Mouse (Mus musculus) forebrain, embryonic 10.5 days (tissue): ENCODE measurements around the gene Cox19. TPM values are rescaled to one million over a fixed set of nuclear protein-coding genes. Genes with fewer than 3 reads are reported as not detected.

Experiments
- DNase-seq: peaks from one replicate; pipeline ENCODE4 v3.0.0-alpha.2; 2017; ENCODE audit warnings: low spot score; ENCODE audit errors: extremely low spot score
- H3K27ac ChIP-seq: fragments of 300-500 bp; sonication (generic); 2 replicates; pipeline ENCODE4 v1.5.1; 2016; ENCODE audit warnings: mild to moderate bottlenecking
- H3K27me3 ChIP-seq: fragments of 300-500 bp; sonication (generic); 2 replicates; pipeline ENCODE4 v1.6.1; 2016; ENCODE audit warnings: mild to moderate bottlenecking; ENCODE audit not compliant: poor library complexity, severe bottlenecking
- H3K36me3 ChIP-seq: fragments of 300-500 bp; sonication (generic); replicated peaks from 2 replicates; pipeline ENCODE4 v1.6.1; 2016; ENCODE audit warnings: mild to moderate bottlenecking, moderate library complexity
- H3K4me1 ChIP-seq: fragments of 300-500 bp; sonication (generic); 2 replicates; pipeline ENCODE4 v1.6.1; 2016
- H3K4me3 ChIP-seq: fragments of 300-500 bp; sonication (generic); 2 replicates; pipeline ENCODE4 v1.5.1; 2016; ENCODE audit warnings: mild to moderate bottlenecking, moderate library complexity
- H3K9me3 ChIP-seq: fragments of 300-500 bp; sonication (generic); 2 replicates; pipeline ENCODE4 v1.6.1; 2016; ENCODE audit warnings: mild to moderate bottlenecking, moderate library complexity
- WGBS: fragments of 180-500 bp; shearing (Covaris S2); methylation state at CpG from one replicate; pipeline ENCODE4 v1.1.7; 2016; 5-methylcytosine and 5-hydroxymethylcytosine counted together
- polyA plus RNA-seq: library from polyadenylated mRNA; unstranded; fragments of >200 nt; fragmentation: Nextera tagmentation; extraction: Ambion mirVana; gene quantifications from 2 replicates; pipeline ENCODE4 v1.2.1, GENCODE M21; 2016

The Cox19 gene
- polyA plus RNA-seq, 1 experiment from 2014 or later, result 120 TPM

GRCm38 (mm10) chr5:139379771-139380384, 28.7 kb upstream of the Cox19 start:
- Histone ChIP-seq H3K36me3 (no peaks in the 10 kb centered on the region; the same call in 1 of the 2 replicates), H3K4me1 (peaks cover 56% of the 10 kb centered on the region), H3K27me3 (peaks cover 6% of the 10 kb centered on the region; the same call in 1 of the 2 replicates), H3K4me3 (peak overlapping the region; percentile 82), H3K9me3 (no peaks in the 10 kb centered on the region), H3K27ac (peak overlapping the region; percentile 87)
- 27% methylated on average over 8 of the region's 8 CpGs for WGBS
- DNase-seq, result no peak

- no peak for DNase-seq
- Histone ChIP-seq H3K4me3 (0 out of 2 replicates have a peak overlapping the region, but pooled peaks have one; percentile 2), H3K27ac (peak overlapping the region; percentile 87), H3K27me3 (peaks cover 6% of the 10 kb centered on the region; the same call in 1 of the 2 replicates), H3K4me1 (peaks cover 54% of the 10 kb centered on the region), H3K36me3 (no peaks in the 10 kb centered on the region; the same call in 1 of the 2 replicates), H3K9me3 (no peaks in the 10 kb centered on the region)
- 75% methylated on average over 21 of the region's 21 CpGs for WGBS
These were observed 27.9 kb upstream of the Cox19 start for GRCm38 (mm10) chr5:139378986-139379629.

- H3K36me3 ChIP-seq, result no peaks in the 10 kb centered on the region
- H3K4me1 ChIP-seq, result peaks cover 55% of the 10 kb centered on the region
- DNase-seq, result no peak
- H3K27ac ChIP-seq, result peak overlapping the region; percentile 71; the same call in 1 of the 2 replicates
- no peak overlapping the region for H3K4me3 ChIP-seq
- 90% methylated on average over 7 of the region's 7 CpGs for WGBS
- no peaks in the 10 kb centered on the region for H3K9me3 ChIP-seq
- H3K27me3 ChIP-seq, result peaks cover 6% of the 10 kb centered on the region; the same call in 1 of the 2 replicates
These were observed 27.0 kb upstream of the Cox19 start for GRCm38 (mm10) chr5:139378271-139378556.

- peak within 1 kb of the TSS; percentile 87 for H3K27ac ChIP-seq
- no peaks in the 10 kb centered on the region for H3K9me3 ChIP-seq
- no peaks in the 10 kb centered on the region for H3K36me3 ChIP-seq
- H3K4me3 ChIP-seq, result no peak within 1 kb of the TSS
- DNase-seq, result no peak
- 75% methylated on average over 18 of the region's 18 CpGs for WGBS
- peaks cover 6% of the 10 kb centered on the region; the same call in 1 of the 2 replicates for H3K27me3 ChIP-seq
- H3K4me1 ChIP-seq, result peaks cover 55% of the 10 kb centered on the region
These were observed 26.5 kb upstream of the Cox19 start, which contains the start of gene Gpr146 for GRCm38 (mm10) chr5:139377468-139378270. Gene Gpr146 (plus strand): TSS chr5:139377697.

GRCm38 (mm10) chr5:139374841-139375240, 23.6 kb upstream of the Cox19 start:
- Histone ChIP-seq H3K9me3 (no peaks in the 10 kb centered on the region), H3K4me1 (peaks cover 61% of the 10 kb centered on the region), H3K27ac (no peak overlapping the region), H3K4me3 (no peak overlapping the region), H3K27me3 (no peaks in the 10 kb centered on the region), H3K36me3 (no peaks in the 10 kb centered on the region)
- WGBS, result 84% methylated on average over 2 of the region's 2 CpGs
- DNase-seq, result no peak

GRCm38 (mm10) chr5:139373889-139374444, 22.7 kb upstream of the Cox19 start:
- Histone ChIP-seq H3K9me3 (no peaks in the 10 kb centered on the region), H3K4me1 (peaks cover 60% of the 10 kb centered on the region)

GRCm38 (mm10) chr5:139373126-139373525, 21.9 kb upstream of the Cox19 start:
- 0 out of 2 replicates have a peak overlapping the region, but pooled peaks have one; percentile 95 for H3K27ac ChIP-seq
- H3K9me3 ChIP-seq, result no peaks in the 10 kb centered on the region
- no peaks in the 10 kb centered on the region for H3K27me3 ChIP-seq
- H3K36me3 ChIP-seq, result no peaks in the 10 kb centered on the region
- no peak for DNase-seq
- WGBS, result 85% methylated on average over 3 of the region's 3 CpGs
- H3K4me1 ChIP-seq, result peaks cover 55% of the 10 kb centered on the region
- H3K4me3 ChIP-seq, result no peak overlapping the region

More at GRCm38 (mm10) chr5:139373889-139374444, 22.7 kb upstream of the Cox19 start:
- WGBS, result 82% methylated on average over 6 of the region's 6 CpGs
- Histone ChIP-seq H3K36me3 (no peaks in the 10 kb centered on the region), H3K27ac (no peak overlapping the region), H3K4me3 (no peak overlapping the region), H3K27me3 (no peaks in the 10 kb centered on the region)
- no peak for DNase-seq

GRCm38 (mm10) chr5:139371631-139372401, 20.6 kb upstream of the Cox19 start:
- peaks cover 47% of the 10 kb centered on the region for H3K4me1 ChIP-seq
- H3K9me3 ChIP-seq, result no peaks in the 10 kb centered on the region
- peak; percentile 91 for DNase-seq
- H3K4me3 ChIP-seq, result peak overlapping the region; percentile 70
- peak overlapping the region; percentile 95 for H3K27ac ChIP-seq
- WGBS, result 3% methylated on average over 39 of the region's 39 CpGs
- no peaks in the 10 kb centered on the region for H3K36me3 ChIP-seq
- H3K27me3 ChIP-seq, result no peaks in the 10 kb centered on the region

- WGBS, result 67% methylated on average over 5 of the region's 5 CpGs
These were observed 19.9 kb upstream of the Cox19 start for GRCm38 (mm10) chr5:139371118-139371517.

GRCm38 (mm10) chr5:139370336-139370735, 19.1 kb upstream of the Cox19 start:
- H3K4me3 ChIP-seq, result 0 out of 2 replicates have a peak overlapping the region, but pooled peaks have one; percentile 6
- DNase-seq, result no peak
- H3K36me3 ChIP-seq, result no peaks in the 10 kb centered on the region
- no peaks in the 10 kb centered on the region for H3K27me3 ChIP-seq
- WGBS, result 84% methylated on average over 6 of the region's 6 CpGs
- H3K4me1 ChIP-seq, result peaks cover 53% of the 10 kb centered on the region
- H3K27ac ChIP-seq, result peak overlapping the region; percentile 95
- H3K9me3 ChIP-seq, result no peaks in the 10 kb centered on the region

More at GRCm38 (mm10) chr5:139371118-139371517, 19.9 kb upstream of the Cox19 start:
- DNase-seq, result no peak
- Histone ChIP-seq H3K27me3 (no peaks in the 10 kb centered on the region), H3K4me1 (peaks cover 47% of the 10 kb centered on the region), H3K27ac (peak overlapping the region; percentile 95), H3K4me3 (peak overlapping the region; percentile 70; the same call in 1 of the 2 replicates), H3K36me3 (no peaks in the 10 kb centered on the region), H3K9me3 (no peaks in the 10 kb centered on the region)

GRCm38 (mm10) chr5:139368638-139369320, 17.6 kb upstream of the Cox19 start:
- no peak overlapping the region for H3K4me3 ChIP-seq
- 89% methylated on average over 11 of the region's 11 CpGs for WGBS
- H3K4me1 ChIP-seq, result peaks cover 63% of the 10 kb centered on the region
- no peak overlapping the region for H3K27ac ChIP-seq
- no peak for DNase-seq
- H3K36me3 ChIP-seq, result peaks cover 3% of the 10 kb centered on the region
- no peaks in the 10 kb centered on the region for H3K27me3 ChIP-seq
- no peaks in the 10 kb centered on the region for H3K9me3 ChIP-seq
